28 mouse cellular contexts compared by ENCODE assay signal in the genomic region with DNA sequence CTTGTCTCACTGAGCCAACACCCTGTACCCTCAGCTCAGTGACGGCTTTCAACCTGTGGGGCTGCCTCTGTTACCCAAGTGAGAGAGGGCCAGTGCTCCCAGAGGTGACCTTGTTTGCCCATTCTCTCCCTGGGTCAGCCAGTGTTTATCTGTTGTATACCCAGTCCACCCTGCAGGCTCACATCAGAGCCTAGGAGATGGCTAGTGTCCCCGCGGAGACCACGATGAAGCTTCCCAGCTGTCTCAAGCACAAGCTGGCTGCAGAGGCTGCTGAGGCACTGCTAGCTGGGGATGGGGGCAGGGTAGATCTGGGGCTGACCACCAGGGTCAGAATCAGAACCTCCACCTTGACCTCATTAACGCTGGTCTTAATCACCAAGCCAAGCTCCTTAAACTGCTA. TPM values are rescaled to one million over a fixed set of nuclear protein-coding genes. Genes with fewer than 3 reads are reported as not detected.
A peak's percentile ranks its signal among the peaks of the same experiment; 100 is the strongest.
DNase-seq lines count a peak whose midpoint lies in the region; ATAC-seq and TF ChIP-seq lines count a peak whose summit lies in the region.
"Had no signal": no experiment of that assay in that cellular context is flagged by ENCODE, and none has a peak within 500 bp of the region (broad histone marks: within the 10 kb centered on the region; RNA-seq: fewer than 3 reads in every experiment).

No protein-coding gene starts in this region.

- no peak overlapping the region for H3K4me3 ChIP-seq in heart, postnatal 0 days (ENCODE audit: low read depth, low read length)
- H3K4me3 ChIP-seq in heart, adult 2 months, result no peak overlapping the region
- H3K4me3 ChIP-seq in embryonic facial prominence, embryonic 10.5 days, result no peak overlapping the region
- no peak overlapping the region for H3K4me3 ChIP-seq in limb, embryonic 10.5 days
- H3K4me3 ChIP-seq: intestine, embryonic 15.5 days; limb, embryonic 15.5 days; neural tube, embryonic 15.5 days had no signal

- no peaks in the 10 kb centered on the region for H3K36me3 ChIP-seq in heart, postnatal 0 days (replicated peaks; ENCODE audit: control insufficient read depth, insufficient read depth, low read length)
- H3K36me3 ChIP-seq in heart, adult 2 months (ENCODE audit: control insufficient read depth, insufficient read depth, low read length), result no peaks in the 10 kb centered on the region
- 0 out of 2 replicates have a peak, but pooled peaks cover 4% of the 10 kb centered on the region for H3K36me3 ChIP-seq in embryonic facial prominence, embryonic 10.5 days (replicated peaks)
- no peaks in the 10 kb centered on the region for H3K36me3 ChIP-seq in limb, embryonic 10.5 days
- H3K36me3 ChIP-seq: intestine, embryonic 15.5 days; limb, embryonic 15.5 days; neural tube, embryonic 15.5 days had no signal

- TF ChIP-seq CTCF in heart, postnatal 0 days (IDR thresholded peaks at IDR 0.05; ENCODE audit: low read depth), result no peak
- no peak for TF ChIP-seq CTCF in heart, adult 2 months (IDR thresholded peaks at IDR 0.05)

- WGBS in heart, postnatal 0 days, result 39% methylated on average over 5 of the region's 5 CpGs
- 55% methylated on average over 5 of the region's 5 CpGs for WGBS in heart, adult 2 months
- WGBS in embryonic facial prominence, embryonic 10.5 days, result 58% methylated on average over 5 of the region's 5 CpGs
- WGBS in limb, embryonic 10.5 days, result 54% methylated on average over 5 of the region's 5 CpGs

- H3K4me2 ChIP-seq in heart, postnatal 0 days (ENCODE audit: low read depth, low read length), result no peak overlapping the region
- H3K4me2 ChIP-seq: intestine, embryonic 15.5 days; limb, embryonic 15.5 days; neural tube, embryonic 15.5 days had no signal

- no peaks in the 10 kb centered on the region for H3K9me3 ChIP-seq in heart, postnatal 0 days (replicated peaks; ENCODE audit: control insufficient read depth, low read length)
- H3K9me3 ChIP-seq in embryonic facial prominence, embryonic 10.5 days, result no peaks in the 10 kb centered on the region
- H3K9me3 ChIP-seq in limb, embryonic 10.5 days (replicated peaks), result no peaks in the 10 kb centered on the region
- H3K9me3 ChIP-seq: intestine, embryonic 15.5 days; limb, embryonic 15.5 days; neural tube, embryonic 15.5 days had no signal

- intact Hi-C loops in heart, adult 2 months (cut with DNase I), result no loop called here

- no peak overlapping the region for H3K9ac ChIP-seq in heart, postnatal 0 days (replicated peaks; ENCODE audit: low read depth, low read length)
- H3K9ac ChIP-seq in heart, adult 2 months (ENCODE audit: low read depth, low read length), result no peak overlapping the region
- H3K9ac ChIP-seq: intestine, embryonic 15.5 days; limb, embryonic 15.5 days; liver, embryonic 14.5 days; neural tube, embryonic 15.5 days had no signal

- no peak for DNase-seq in heart, postnatal 0 days (ENCODE audit: low spot score)
- no peak for DNase-seq in heart, adult 2 months
- peak; percentile 59 to 62 for DNase-seq in kidney, postnatal 4 days
- no peak for DNase-seq in kidney, adult 11 months
- DNase-seq in embryonic facial prominence, embryonic 10.5 days (ENCODE audit: low spot score), result no peak
- no peak for DNase-seq in limb, embryonic 10.5 days (ENCODE audit: low spot score)
- no peak for DNase-seq in cerebellum, postnatal 36 days
- DNase-seq: adrenal gland, adult 2 months; cerebellum, adult 11 months; cerebellum, adult 9-11 months; gastrocnemius, postnatal 25 days; heart, postnatal 4 days; kidney, postnatal 36 days; right cerebral cortex, postnatal 14 days had no signal

- H3K27ac ChIP-seq in heart, postnatal 0 days (ENCODE audit: low read depth), result no peak overlapping the region
- no peak overlapping the region for H3K27ac ChIP-seq in heart, adult 2 months
- peak overlapping the region; percentile 51; the same call in 1 of the 2 replicates for H3K27ac ChIP-seq in embryonic facial prominence, embryonic 10.5 days (replicated peaks)
- peak overlapping the region; percentile 65 for H3K27ac ChIP-seq in limb, embryonic 10.5 days
- H3K27ac ChIP-seq: intestine, embryonic 15.5 days; limb, embryonic 15.5 days; liver, embryonic 14.5 days; neural tube, embryonic 15.5 days had no signal

- H3K79me2 ChIP-seq in heart, adult 2 months (replicated peaks; ENCODE audit: control insufficient read depth, insufficient read depth, low read length), result no peaks in the 10 kb centered on the region

- no peak for TF ChIP-seq POLR2A in heart, adult 2 months (IDR thresholded peaks at IDR 0.05; ENCODE audit: insufficient read depth, low read depth, low read length)

- ATAC-seq in heart, postnatal 0 days (ENCODE audit: insufficient read depth, low read depth), result peak; percentile 14; the same call in 1 of the 2 replicates
- ATAC-seq: hindbrain, embryonic 16.5 days; intestine, embryonic 15.5 days; midbrain, embryonic 16.5 days had no signal

- no peak for TF ChIP-seq EP300 in heart, postnatal 0 days (IDR thresholded peaks at IDR 0.05; ENCODE audit: low read depth)
- no peak for TF ChIP-seq EP300 in heart, adult 2 months (IDR thresholded peaks at IDR 0.05; ENCODE audit: insufficient read depth, low read depth, low read length)

- H3K27me3 ChIP-seq in heart, postnatal 0 days (ENCODE audit: control insufficient read depth, insufficient read depth, low read length), result no peaks in the 10 kb centered on the region
- H3K27me3 ChIP-seq in heart, adult 2 months (ENCODE audit: control insufficient read depth, insufficient read depth, low read length), result no peaks in the 10 kb centered on the region
- no peaks in the 10 kb centered on the region for H3K27me3 ChIP-seq in embryonic facial prominence, embryonic 10.5 days (replicated peaks; ENCODE audit: low read depth, poor library complexity, severe bottlenecking)
- H3K27me3 ChIP-seq in limb, embryonic 10.5 days (ENCODE audit: low read depth, poor library complexity, severe bottlenecking), result no peaks in the 10 kb centered on the region
- H3K27me3 ChIP-seq: intestine, embryonic 15.5 days; limb, embryonic 15.5 days; neural tube, embryonic 15.5 days had no signal

- peaks cover 8% of the 10 kb centered on the region; the same call in 1 of the 2 replicates for H3K4me1 ChIP-seq in heart, postnatal 0 days (ENCODE audit: control insufficient read depth, insufficient read depth)
- H3K4me1 ChIP-seq in heart, adult 2 months (ENCODE audit: control insufficient read depth, insufficient read depth, low read length), result peaks cover 4% of the 10 kb centered on the region; the same call in 1 of the 2 replicates
- H3K4me1 ChIP-seq in embryonic facial prominence, embryonic 10.5 days, result peaks cover 59% of the 10 kb centered on the region
- H3K4me1 ChIP-seq in limb, embryonic 10.5 days, result peaks cover 57% of the 10 kb centered on the region

RNA-seq across cellular contexts. Expression of a gene that starts 1.5 kb away (rescaled TPM):
- total RNA-seq in heart, postnatal 0 days (2014; rRNA removed; ENCODE audit: low replicate concordance), result 1.3 TPM in 1 of 2 replicates, not detected in the other
- polyA plus RNA-seq in heart, postnatal 0 days (2015; fragmentation: Nextera tagmentation; extraction: Ambion mirVana), result 0.04 TPM in 1 of 2 replicates, not detected in the other
- total RNA-seq in heart, adult 2 months (2021), result under 1 TPM in 1 of 2 experiments, not detected in 1; 0.23 TPM
- polyA plus RNA-seq in heart, adult 2 months (2012; rRNA removed), result 0.44 and 1.3 TPM in 2 replicates
- 0.33 and 0.51 TPM in 2 replicates for polyA plus RNA-seq in embryonic facial prominence, embryonic 10.5 days (2016; fragmentation: Nextera tagmentation; extraction: Ambion mirVana)
- 0.24 and 0.31 TPM in 2 replicates for polyA plus RNA-seq in limb, embryonic 10.5 days (2016; fragmentation: Nextera tagmentation; extraction: Ambion mirVana)
- total RNA-seq: MEL had no signal

RNA-seq across cellular contexts. Expression of a gene that starts 14.7 kb away (rescaled TPM):
- total RNA-seq in heart, postnatal 0 days (2014; rRNA removed; ENCODE audit: low replicate concordance), result not detected in 2 replicates
- not detected in 2 replicates for polyA plus RNA-seq in heart, postnatal 0 days (2015; fragmentation: Nextera tagmentation; extraction: Ambion mirVana)
- total RNA-seq in heart, adult 2 months (2021), result not detected
- polyA plus RNA-seq in heart, adult 2 months (2012; rRNA removed), result not detected in 2 replicates
- not detected in 2 replicates for polyA plus RNA-seq in embryonic facial prominence, embryonic 10.5 days (2016; fragmentation: Nextera tagmentation; extraction: Ambion mirVana)
- not detected in 2 replicates for polyA plus RNA-seq in limb, embryonic 10.5 days (2016; fragmentation: Nextera tagmentation; extraction: Ambion mirVana)
- total RNA-seq: adrenal gland, adult 2 months; adrenal gland, postnatal 4 days; gastrocnemius, postnatal 25 days; heart, postnatal 4 days; left cerebral cortex, postnatal 25 days; MEL had no signal
- polyA plus RNA-seq: adrenal gland, adult 2 months; C2C12; cortical plate, adult 2 months; embryonic facial prominence, embryonic 11.5 days; forebrain, embryonic 11.5 days; hindbrain, embryonic 16.5 days; intestine, embryonic 15.5 days; limb, embryonic 15.5 days; liver, embryonic 14.5 days; midbrain, embryonic 16.5 days; neural tube, embryonic 15.5 days; urinary bladder, adult 2 months had no signal

Comparison
In these comparisons a context has a peak if more than half of its experiments do, and no peak if none do; other contexts are left out.
1. DNase-seq: peak in kidney, postnatal 4 days (2 of 2); none in heart, postnatal 0 days (single experiment), heart, adult 2 months (0 of 2), kidney, adult 11 months (single experiment), embryonic facial prominence, embryonic 10.5 days (single experiment), limb, embryonic 10.5 days (single experiment) and cerebellum, postnatal 36 days (0 of 2).
2. H3K27ac ChIP-seq: peak in embryonic facial prominence, embryonic 10.5 days (single experiment) and limb, embryonic 10.5 days (single experiment); none in heart, postnatal 0 days (single experiment) and heart, adult 2 months (single experiment).